Mouse (Mus musculus): ENCODE measurements at regions not wholly inside any gene's neighbourhood (a gene's known extent, or its start where the extent isn't known, plus 50 kb on each side); places are given as distances from the start of the nearest gene placed in this dataset.

DNA sequence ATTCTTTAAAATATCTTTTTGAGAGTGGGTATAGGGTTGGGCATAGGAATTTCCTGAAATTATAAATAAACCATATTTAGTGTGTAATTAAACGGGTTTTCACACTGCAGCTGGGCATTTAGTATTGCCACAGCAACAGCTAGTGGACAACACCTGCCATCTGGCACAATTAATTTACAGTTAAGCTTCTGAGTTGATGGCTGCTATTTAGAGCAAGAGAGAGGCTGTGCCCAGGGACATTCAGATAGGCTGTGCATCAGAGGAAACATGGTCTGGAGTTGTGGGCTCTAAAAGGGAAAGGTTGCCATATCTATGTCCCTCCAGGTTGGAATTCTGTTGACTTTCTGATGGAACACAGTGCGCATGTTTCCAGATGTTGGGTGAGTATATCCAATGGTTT is 227.1 kb downstream of the Pth2r start:
- TF ChIP-seq EP300 (IDR thresholded peaks at IDR 0.05; ENCODE audit: low read depth): no peak
- TF ChIP-seq CTCF (IDR thresholded peaks at IDR 0.05; ENCODE audit: low read depth): no peak

All from liver, postnatal 0 days (tissue).